Mouse (Mus musculus): ENCODE data around the gene Rtl3. TPM values are rescaled to one million over a fixed set of nuclear protein-coding genes. Genes with fewer than 3 reads are reported as not detected.

The Rtl3 gene
- 0.90 TPM for polyA plus RNA-seq (2015; fragmentation: Illumina TruSeq; extraction: RNeasy Lipid Tissue Mini Kit (QIAGEN cat#74804); ENCODE audit: insufficient read depth, low read depth, low replicate concordance)

DNA sequence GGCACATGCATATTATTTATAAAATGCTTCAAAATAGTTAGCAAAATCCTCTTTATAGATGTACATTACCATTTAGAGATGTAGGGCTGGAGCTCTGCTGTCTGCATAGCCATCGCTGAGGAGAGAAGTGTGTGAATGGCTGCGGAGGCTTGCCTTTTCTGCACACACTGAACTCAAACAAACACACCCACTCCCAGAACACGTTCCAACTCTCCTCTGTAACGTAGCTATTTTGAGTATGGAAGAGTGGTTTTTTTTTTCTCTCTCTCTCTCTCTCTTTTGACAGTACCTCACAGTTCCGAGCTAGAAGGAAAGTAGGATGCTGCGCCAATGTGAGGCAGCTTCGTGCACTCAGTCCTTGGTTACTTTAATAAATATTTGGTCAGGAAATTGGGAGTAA is at the start of gene Rtl3:
Rtl3 (minus strand) TSS at position 236 of the 400 bp plus-strand sequence.

Other genes with a start within 250 kb of the Rtl3 start
- 1.9 TPM for gene Cysltr1, start 237.0 kb downstream of the Rtl3 start, polyA plus RNA-seq (2015; fragmentation: Illumina TruSeq; extraction: RNeasy Lipid Tissue Mini Kit (QIAGEN cat#74804); ENCODE audit: insufficient read depth, low read depth, low replicate concordance)
- 0.18 TPM for gene Lpar4, start 80.0 kb upstream of the Rtl3 start, polyA plus RNA-seq (2015; fragmentation: Illumina TruSeq; extraction: RNeasy Lipid Tissue Mini Kit (QIAGEN cat#74804); ENCODE audit: insufficient read depth, low read depth, low replicate concordance)
- 0.37 TPM for gene P2ry10, start 247.8 kb upstream of the Rtl3 start, polyA plus RNA-seq (2015; fragmentation: Illumina TruSeq; extraction: RNeasy Lipid Tissue Mini Kit (QIAGEN cat#74804); ENCODE audit: insufficient read depth, low read depth, low replicate concordance)